Mouse (Mus musculus): ENCODE measurements around the gene Fshr. TPM values are rescaled to one million over a fixed set of nuclear protein-coding genes. Genes with fewer than 3 reads are reported as not detected.
A peak's percentile ranks its signal among the peaks of the same experiment; 100 is the strongest.

The Fshr gene
- polyA plus RNA-seq, 1 experiment from 2014 or later = not detected

DNA sequence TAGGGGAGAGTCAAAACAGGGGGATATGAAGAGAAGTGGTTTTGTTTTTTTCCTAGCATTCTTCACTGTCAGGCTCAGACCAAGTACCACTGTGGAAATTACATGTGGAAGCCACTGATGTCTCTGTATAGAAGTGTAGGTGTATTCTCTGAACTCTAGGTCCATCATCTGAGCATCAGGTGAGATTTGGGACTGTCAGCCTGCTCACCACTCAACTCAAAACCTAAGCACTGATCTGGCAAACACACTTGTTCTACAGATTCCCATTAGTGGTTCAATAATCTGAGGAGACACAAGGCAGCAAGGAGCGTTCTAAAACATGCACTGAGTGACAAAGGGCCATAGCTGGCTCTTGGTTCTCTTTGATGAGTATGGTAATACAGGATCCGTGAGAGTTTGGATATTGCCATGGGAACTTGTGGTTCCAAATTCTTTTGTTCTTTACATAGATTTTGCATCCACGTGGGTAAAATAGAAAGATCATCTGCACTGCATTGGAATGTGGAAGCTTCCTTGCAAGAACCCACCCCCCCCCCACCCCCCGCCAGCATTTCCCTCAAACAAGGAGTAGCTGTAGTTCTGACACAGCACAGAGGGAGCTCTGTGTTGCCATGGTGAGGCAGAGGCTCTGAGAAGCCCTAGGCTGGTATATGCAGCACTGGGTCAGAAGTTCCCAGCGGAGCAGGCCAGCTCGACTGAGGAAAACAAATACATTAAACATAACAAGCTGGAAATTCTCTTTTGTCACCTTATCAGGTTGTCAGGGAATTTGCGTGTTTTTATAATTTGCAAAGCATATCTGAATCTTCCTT is 262.9 kb downstream of the Fshr start:
- 32% methylated on average over 7 of the region's 7 CpGs for WGBS

DNA sequence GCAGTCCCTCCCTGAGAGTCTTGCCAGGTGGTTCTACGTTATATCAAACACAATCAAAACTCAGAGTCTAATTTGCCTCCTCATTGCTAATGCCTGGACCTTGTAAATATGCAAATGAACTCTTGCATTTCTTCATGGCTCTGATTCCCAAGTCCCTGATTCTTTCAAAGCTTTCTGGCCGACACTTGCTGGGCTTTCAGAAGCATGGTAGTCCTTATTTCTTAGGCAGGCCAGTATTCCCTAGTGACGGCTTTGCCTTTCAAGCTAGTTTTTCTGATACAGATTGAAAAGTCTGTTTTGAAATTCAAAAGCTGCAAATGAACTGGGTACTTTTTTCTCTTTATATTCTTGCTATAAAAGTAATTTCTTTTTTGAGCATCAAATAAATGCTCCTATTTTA is 263.5 kb downstream of the Fshr start:
- Histone ChIP-seq H3K9ac (no peak overlapping the region), H3K4me3 (replicated peaks) (no peak overlapping the region), H3K4me1 (replicated peaks) (no peaks in the 10 kb centered on the region), H3K27ac (no peak overlapping the region), H3K36me3 (no peaks in the 10 kb centered on the region), H3K4me2 (replicated peaks) (no peak overlapping the region), H3K9me3 (no peaks in the 10 kb centered on the region), H3K27me3 (replicated peaks) (no peaks in the 10 kb centered on the region)
- no peak for ATAC-seq
- 82% methylated on average over 3 of the region's 3 CpGs for WGBS

More for the DNA sequence above, 262.9 kb downstream of the Fshr start:
- H3K27me3 ChIP-seq (replicated peaks) = no peaks in the 10 kb centered on the region
- H3K36me3 ChIP-seq = no peaks in the 10 kb centered on the region
- H3K4me3 ChIP-seq (replicated peaks) = no peak overlapping the region
- no peak overlapping the region for H3K27ac ChIP-seq
- H3K9ac ChIP-seq = no peak overlapping the region
- no peak overlapping the region for H3K4me2 ChIP-seq (replicated peaks)
- ATAC-seq = peak; percentile 63; the same call in 1 of the 2 replicates
- H3K4me1 ChIP-seq (replicated peaks) = no peaks in the 10 kb centered on the region
- H3K9me3 ChIP-seq = no peaks in the 10 kb centered on the region

Data from intestine, embryonic 15.5 days (tissue).